Mouse (Mus musculus): ENCODE measurements around the gene Calm1.

Calm1 gene

GRCm38 (mm10) chr12:100223531-100223930 is 24.3 kb downstream of the Calm1 start:
- no peak for DNase-seq (ENCODE audit: low read depth, low spot score)

GRCm38 (mm10) chr12:100225196-100225595 is 26.0 kb downstream of the Calm1 start:
- DNase-seq (ENCODE audit: low read depth, low spot score): no peak

- DNase-seq (ENCODE audit: low read depth, low spot score): no peak
Measured at GRCm38 (mm10) chr12:100226073-100226472, 26.8 kb downstream of the Calm1 start.

GRCm38 (mm10) chr12:100226621-100227020 is 27.4 kb downstream of the Calm1 start:
- DNase-seq (ENCODE audit: low read depth, low spot score): no peak

- no peak for DNase-seq (ENCODE audit: low read depth, low spot score)
Measured at GRCm38 (mm10) chr12:100228041-100228725, 28.9 kb downstream of the Calm1 start.

- no peak for DNase-seq (ENCODE audit: low read depth, low spot score)
Measured at GRCm38 (mm10) chr12:100234201-100234600, 35.0 kb downstream of the Calm1 start.

- no peak for DNase-seq (ENCODE audit: low read depth, low spot score)
Measured at GRCm38 (mm10) chr12:100234919-100235318, 35.7 kb downstream of the Calm1 start.

- peak; percentile 56 for DNase-seq (ENCODE audit: low read depth, low spot score)
Measured at GRCm38 (mm10) chr12:100235423-100235822, 36.2 kb downstream of the Calm1 start.

- DNase-seq (ENCODE audit: low read depth, low spot score): no peak
Measured at GRCm38 (mm10) chr12:100239404-100239803, 40.2 kb downstream of the Calm1 start.

GRCm38 (mm10) chr12:100239807-100240206 is 40.6 kb downstream of the Calm1 start:
- no peak for DNase-seq (ENCODE audit: low read depth, low spot score)

GRCm38 (mm10) chr12:100241911-100242796 is 42.9 kb downstream of the Calm1 start:
- DNase-seq (ENCODE audit: low read depth, low spot score): peak; percentile 77

- DNase-seq (ENCODE audit: low read depth, low spot score): no peak
Measured at GRCm38 (mm10) chr12:100244580-100244979, 45.3 kb downstream of the Calm1 start.

- no peak for DNase-seq (ENCODE audit: low read depth, low spot score)
Measured at GRCm38 (mm10) chr12:100249170-100249569, 49.9 kb downstream of the Calm1 start.

GRCm38 (mm10) chr12:100254471-100254870 is 55.2 kb downstream of the Calm1 start:
- no peak for DNase-seq (ENCODE audit: low read depth, low spot score)

GRCm38 (mm10) chr12:100255441-100255949 is 56.3 kb downstream of the Calm1 start:
- DNase-seq (ENCODE audit: low read depth, low spot score): no peak

- no peak for DNase-seq (ENCODE audit: low read depth, low spot score)
Measured at GRCm38 (mm10) chr12:100257779-100258178, 58.5 kb downstream of the Calm1 start.

Data from WW6 (cell line).